Mouse (Mus musculus): ENCODE measurements around the gene Phgr1. TPM values are rescaled to one million over a fixed set of nuclear protein-coding genes. Genes with fewer than 3 reads are reported as not detected.

Gene Phgr1
- total RNA-seq, 2 experiments from 2014 or later: not detected

DNA sequence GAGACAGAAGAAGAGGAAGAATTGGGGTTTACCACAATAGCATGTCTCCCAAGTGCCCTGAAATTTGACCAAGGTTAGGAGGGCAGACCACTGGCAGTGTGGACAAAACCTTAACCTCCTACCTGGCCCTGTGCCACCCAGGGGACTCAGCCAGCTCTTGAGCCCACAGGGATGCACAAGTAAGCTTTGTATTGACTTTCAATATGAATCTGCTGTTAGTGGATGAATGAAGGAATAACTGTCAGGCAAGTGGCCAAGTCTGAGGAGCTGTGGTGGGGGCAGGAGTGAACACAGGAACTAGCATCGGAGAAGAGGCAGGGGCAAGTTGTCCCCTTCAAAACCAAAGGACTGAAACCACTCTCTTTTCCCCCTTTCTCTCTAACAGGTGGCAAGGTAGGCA is 2.8 kb downstream of the Phgr1 start:
- H3K27ac ChIP-seq: peak overlapping the region; percentile 67
- H3K4me3 ChIP-seq: no peak overlapping the region
- TF ChIP-seq CTCF (conservative IDR thresholded peaks at IDR 0.05): no peak
- no peak for DNase-seq (ENCODE audit: low spot score in 2 of 2)

DNA sequence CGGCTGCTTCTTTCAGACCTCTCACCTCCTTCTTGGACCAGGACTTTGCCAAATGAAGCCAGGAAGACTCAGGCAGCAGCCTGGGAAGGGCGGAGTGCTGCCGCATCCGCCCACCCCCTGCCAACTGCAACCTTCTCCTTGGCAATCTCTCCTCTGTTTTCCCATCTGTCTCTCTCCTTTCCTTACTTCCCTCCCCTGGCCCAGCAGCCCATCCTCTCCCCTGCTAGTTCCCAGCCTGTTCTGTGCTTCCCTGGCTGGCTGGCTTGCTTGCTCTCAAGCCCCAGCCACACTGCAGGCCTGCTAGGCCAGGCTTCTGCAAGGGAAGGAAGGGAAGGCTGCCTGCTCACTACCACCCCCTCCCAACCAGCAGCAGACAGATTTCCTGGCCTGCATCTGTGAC is 3.3 kb downstream of the Phgr1 start:
- peak overlapping the region; percentile 83 for H3K27ac ChIP-seq
- TF ChIP-seq CTCF (conservative IDR thresholded peaks at IDR 0.05): no peak
- DNase-seq (ENCODE audit: low spot score in 2 of 2): peak; percentile 75 to 85
- no peak overlapping the region for H3K4me3 ChIP-seq

DNA sequence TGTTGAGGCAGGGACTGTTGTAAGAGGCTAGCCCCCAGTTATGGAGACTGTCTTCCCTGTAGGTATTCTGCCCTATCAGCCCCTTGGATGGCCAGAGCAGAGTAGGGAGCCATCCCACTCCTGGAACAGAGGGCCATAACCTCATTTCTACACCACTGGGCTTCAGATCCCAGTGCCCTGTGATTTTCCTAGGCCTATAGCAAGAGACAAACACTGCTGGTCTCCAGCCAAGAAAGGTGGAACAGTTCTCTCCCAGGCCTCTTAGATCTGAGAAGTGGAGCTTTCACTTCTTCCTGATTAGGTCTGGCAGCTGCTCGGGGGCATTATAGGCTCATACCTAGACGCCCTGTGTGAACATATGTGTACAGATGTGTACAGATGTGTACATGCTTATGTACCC is 3.7 kb downstream of the Phgr1 start:
- Histone ChIP-seq H3K4me3 (no peak overlapping the region), H3K27ac (peak overlapping the region; percentile 83)
- no peak for TF ChIP-seq CTCF (conservative IDR thresholded peaks at IDR 0.05)
- no peak for DNase-seq (ENCODE audit: low spot score in 2 of 2)

DNA sequence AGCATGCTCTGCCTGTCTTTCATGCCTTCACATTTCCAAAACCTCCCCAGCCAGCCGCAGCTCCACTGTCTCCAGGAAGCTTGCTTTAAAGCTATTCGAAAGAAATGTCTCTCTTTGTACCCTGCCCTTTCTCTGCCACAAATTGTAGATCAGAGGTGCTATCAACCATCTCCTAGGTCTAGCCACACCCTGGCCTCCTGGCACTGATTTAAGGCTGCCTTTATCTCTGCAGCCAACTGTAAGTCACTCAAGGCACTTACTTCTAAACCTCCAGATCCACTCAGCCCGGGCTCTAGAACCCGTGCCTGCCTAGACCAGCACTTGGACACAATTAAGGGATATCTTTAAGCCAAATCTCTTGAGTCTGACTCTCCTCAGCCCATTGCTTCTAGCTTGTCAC is 5.8 kb downstream of the Phgr1 start:
- no peak overlapping the region for H3K4me3 ChIP-seq
- H3K27ac ChIP-seq: no peak overlapping the region; the same call in 1 of the 2 replicates
- TF ChIP-seq CTCF (conservative IDR thresholded peaks at IDR 0.05): no peak
- no peak for DNase-seq (ENCODE audit: low spot score in 2 of 2)

DNA sequence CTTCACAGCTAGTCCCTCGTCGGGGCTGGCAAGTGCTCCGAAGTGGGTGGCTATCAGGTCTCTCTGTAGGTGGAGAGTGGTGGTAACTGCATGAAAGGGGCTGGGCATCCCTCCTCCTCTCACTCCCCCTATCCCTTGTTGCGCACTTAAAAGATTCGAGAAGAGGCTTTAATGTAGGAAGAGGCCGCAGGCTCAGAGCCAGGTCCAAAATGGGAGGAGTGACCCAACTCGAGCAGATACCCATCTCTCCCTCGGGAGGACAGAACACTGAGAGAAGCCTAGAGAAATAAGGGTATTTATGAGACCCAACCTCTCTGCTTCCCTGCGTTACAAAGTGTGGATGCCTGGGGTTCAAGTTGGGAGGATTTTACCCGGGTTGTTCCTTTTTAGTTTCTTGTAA is 6.5 kb downstream of the Phgr1 start:
- no peak for DNase-seq (ENCODE audit: low spot score in 2 of 2)
- H3K27ac ChIP-seq: peak overlapping the region; percentile 94
- TF ChIP-seq CTCF (conservative IDR thresholded peaks at IDR 0.05): no peak
- H3K4me3 ChIP-seq: peak overlapping the region; percentile 82

DNA sequence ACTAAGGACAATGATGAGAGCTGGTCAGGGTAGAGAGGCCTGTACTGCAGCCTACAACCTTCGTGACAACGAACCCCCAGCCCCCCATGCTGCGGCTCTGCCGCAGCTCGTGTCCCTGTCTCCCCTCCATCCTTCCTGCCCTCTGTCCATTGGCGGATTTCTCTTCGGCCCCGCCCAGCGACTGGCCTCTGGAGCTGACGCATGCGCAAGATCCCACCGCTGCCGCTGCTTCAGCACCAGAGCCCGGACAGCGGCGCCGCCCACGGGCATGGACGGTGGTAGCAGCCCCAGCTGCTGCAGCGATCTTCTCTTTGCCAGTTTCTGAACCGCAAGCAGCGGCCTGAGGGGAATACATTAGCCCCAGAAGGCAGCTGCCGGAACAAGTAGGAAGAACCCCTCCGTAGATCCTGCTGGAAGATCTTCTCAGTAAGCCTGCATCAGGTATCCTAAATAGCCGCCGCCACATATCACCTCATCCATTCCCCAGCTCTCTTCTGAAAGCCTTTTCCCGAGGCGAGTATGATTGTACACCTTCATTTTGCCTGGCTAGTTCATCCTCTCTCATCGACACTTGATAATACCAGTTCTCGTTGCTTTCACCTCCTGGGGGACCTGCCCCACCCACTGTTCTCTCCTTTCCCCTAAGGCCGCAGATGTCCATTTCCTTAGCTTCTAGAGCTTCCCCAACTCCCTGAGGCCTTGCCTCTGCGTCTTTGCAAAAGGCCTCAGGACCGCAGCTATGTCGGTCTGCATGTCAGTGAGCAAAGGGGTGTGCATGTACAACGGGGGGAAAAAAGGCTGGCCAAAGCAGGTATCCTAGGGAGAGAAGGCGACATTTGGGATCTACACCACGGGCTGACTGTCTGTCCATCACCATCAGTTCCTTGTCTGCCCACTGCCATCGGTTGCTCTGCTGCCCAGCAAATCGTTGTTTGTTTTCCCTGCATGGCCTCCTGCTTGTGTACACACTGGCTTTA is 7.2 kb downstream of the Phgr1 start, which contains the start of gene Disp2:
Gene Disp2 (plus strand): TSS at position 216 of the 977 bp plus-strand sequence.
- peak; percentile 91 to 95 for DNase-seq (ENCODE audit: low spot score in 2 of 2)
- peak; percentile 63 for TF ChIP-seq CTCF (conservative IDR thresholded peaks at IDR 0.05)
- H3K4me3 ChIP-seq: peak within 1 kb of the TSS; percentile 82

DNA sequence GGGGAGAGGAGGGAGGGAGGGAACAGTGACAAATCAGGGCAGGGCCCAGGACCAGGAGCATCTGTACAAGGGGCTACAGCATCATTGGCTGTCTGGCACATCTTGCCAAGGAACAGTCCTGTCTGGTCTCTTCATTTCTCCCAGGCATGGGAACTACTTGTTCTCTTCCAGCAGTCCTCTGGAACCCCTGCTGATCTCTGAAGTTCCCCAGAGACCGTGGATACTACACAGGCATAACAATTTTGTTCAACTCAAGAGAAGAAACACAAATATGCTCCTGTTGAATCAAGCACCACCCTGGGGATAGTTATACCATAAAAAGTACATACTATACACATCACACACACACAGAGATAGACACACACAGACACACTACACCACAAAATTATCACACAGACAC is 8.5 kb downstream of the Phgr1 start:
- TF ChIP-seq CTCF (conservative IDR thresholded peaks at IDR 0.05): no peak
- no peak overlapping the region for H3K27ac ChIP-seq
- no peak for DNase-seq (ENCODE audit: low spot score in 2 of 2)
- H3K4me3 ChIP-seq: peak overlapping the region; percentile 82; the same call in 1 of the 2 replicates

More for the DNA sequence above, 7.2 kb downstream of the Phgr1 start, which contains the start of gene Disp2:
- peak within 1 kb of the TSS; percentile 94 for H3K27ac ChIP-seq

DNA sequence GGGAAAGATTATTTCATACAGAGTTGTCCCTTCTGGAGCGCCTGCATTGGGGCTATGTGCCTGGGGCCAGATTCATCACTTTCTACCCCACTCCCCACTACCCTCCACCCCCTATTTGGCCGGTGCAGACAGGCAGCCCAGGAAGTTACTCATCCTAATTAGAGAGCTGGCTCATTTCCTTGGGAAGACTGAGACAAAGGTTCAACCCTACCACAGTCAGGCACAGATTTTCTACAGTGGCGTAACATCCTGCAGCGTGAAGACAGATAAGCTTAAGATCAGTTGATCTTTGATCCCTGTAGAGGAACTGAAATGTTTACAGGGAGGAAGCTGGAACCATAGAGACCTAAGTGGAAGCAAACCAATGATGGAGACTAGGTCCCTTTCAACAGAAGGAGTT is 9.7 kb downstream of the Phgr1 start:
- no peak for TF ChIP-seq CTCF (conservative IDR thresholded peaks at IDR 0.05)
- Histone ChIP-seq H3K4me3 (no peak overlapping the region), H3K27ac (no peak overlapping the region)
- no peak for DNase-seq (ENCODE audit: low spot score in 2 of 2)

DNA sequence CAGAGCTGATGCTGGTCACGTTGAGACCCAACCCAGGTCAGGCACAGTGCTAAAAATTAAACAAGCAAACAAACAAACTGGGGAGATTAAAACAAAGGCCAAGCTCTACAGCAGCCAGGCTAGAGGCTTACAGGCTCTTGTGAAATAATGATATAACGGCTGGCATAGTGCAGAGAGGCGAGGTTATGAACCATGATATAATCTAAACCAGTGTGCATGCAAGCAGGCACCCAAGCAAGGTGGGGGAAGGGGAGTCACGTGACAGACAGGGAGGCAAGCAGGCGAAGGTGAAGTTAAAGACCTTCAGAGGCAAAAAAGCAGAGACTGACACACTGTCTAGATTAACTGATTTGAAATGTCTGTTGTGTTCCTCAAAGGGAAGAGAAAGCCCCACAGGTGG is 10.5 kb downstream of the Phgr1 start:
- DNase-seq (ENCODE audit: low spot score in 2 of 2): no peak
- Histone ChIP-seq H3K27ac (no peak overlapping the region), H3K4me3 (no peak overlapping the region)
- TF ChIP-seq CTCF (conservative IDR thresholded peaks at IDR 0.05): no peak

DNA sequence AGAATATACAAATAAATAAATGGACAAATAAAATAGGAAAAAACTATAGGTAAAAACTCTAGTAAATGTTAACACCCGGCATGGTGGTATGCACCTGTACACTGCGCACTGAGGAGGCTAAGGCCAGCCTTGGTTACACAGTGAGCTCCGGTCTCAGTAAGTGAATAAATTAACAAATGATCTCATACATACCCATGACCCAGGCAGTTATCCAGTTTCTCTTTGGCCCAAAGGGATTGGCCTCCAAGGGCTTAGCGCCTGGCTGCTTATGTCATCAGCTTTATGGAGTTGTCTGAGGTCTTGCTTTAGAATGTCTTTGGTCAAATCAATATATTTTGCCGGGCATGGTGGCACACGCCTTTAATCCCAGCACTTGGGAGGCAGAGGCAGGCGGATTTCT is 11.1 kb downstream of the Phgr1 start:
- Histone ChIP-seq H3K27ac (no peak overlapping the region), H3K4me3 (no peak overlapping the region)
- DNase-seq (ENCODE audit: low spot score in 2 of 2): no peak
- TF ChIP-seq CTCF (conservative IDR thresholded peaks at IDR 0.05): no peak

DNA sequence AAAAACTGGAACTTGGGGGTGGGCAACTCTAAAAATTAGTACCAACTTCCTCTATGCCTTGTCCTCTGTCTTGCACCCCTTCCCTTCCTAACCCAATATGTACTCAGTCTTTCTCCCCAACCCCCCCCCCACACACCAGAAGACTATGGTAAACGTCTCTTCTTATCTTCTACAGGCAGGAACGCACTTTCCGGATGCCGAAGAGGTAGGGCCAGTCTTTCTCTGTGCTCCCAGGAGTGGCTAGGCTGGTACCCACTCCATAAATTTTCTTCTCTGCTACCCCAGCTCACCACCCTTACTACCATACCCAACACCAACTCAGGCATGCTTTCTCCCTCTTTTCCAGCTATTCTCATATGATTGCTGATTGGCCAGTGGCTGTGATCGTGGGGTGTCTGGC is 14.0 kb downstream of the Phgr1 start:
- DNase-seq (ENCODE audit: low spot score in 2 of 2): no peak
- H3K4me3 ChIP-seq: no peak overlapping the region
- H3K27ac ChIP-seq: no peak overlapping the region
- TF ChIP-seq CTCF (conservative IDR thresholded peaks at IDR 0.05): no peak

DNA sequence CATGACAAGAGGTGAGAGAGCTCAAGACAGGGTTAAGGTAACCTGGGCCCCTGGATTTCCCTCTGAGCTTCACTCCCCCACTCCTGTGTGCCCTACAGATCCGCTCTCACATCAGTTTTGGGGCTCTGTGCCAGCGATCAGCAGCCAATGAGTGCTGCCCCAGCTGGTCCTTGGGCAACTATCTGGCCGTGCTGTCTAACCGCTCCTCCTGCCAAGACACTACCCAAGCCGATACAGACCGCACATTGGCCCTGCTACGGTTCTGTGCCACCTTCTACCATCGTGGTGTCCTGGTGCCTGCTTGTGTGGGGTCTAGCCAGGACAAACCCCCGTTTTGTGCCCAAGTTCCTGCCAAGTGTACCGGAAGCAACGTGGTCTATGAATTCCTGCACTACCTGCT is 16.9 kb downstream of the Phgr1 start:
- no peak for TF ChIP-seq CTCF (conservative IDR thresholded peaks at IDR 0.05)
- DNase-seq (ENCODE audit: low spot score in 2 of 2): peak in 1 of 2 experiments; percentile 53
- no peak overlapping the region for H3K4me3 ChIP-seq
- no peak overlapping the region; the same call in 1 of the 2 replicates for H3K27ac ChIP-seq

DNA sequence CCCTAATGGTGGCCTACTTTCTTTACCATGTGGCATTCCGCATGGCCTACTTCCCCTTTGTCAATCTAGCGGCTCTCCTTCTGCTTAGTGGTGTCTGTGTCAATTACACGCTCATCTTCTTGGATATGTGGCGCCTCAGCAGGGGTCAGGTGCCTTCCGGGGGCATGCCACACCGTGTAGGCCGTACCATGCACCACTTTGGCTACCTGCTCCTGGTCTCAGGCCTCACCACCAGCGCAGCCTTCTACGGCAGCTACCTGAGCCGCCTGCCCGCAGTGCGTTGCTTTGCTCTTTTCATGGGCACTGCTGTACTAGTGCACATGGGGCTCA is 17.6 kb downstream of the Phgr1 start:
- Histone ChIP-seq H3K27ac (peak overlapping the region; percentile 51; the same call in 1 of the 2 replicates), H3K4me3 (peak overlapping the region; percentile 17; the same call in 1 of the 2 replicates)
- DNase-seq (ENCODE audit: low spot score in 2 of 2): no peak
- no peak for TF ChIP-seq CTCF (conservative IDR thresholded peaks at IDR 0.05)
